Mouse (Mus musculus) cortical plate, adult 2 months (tissue): Measurements from ENCODE around the gene Aff3.

Experiments
- CTCF ChIP-seq: fragments of 200-500 bp; IDR thresholded peaks from 2 replicates; pipeline ENCODE4 v1.5.1; 2011; ENCODE audit warnings: mild to moderate bottlenecking, control low read depth, low read length; ENCODE audit not compliant: insufficient read depth; ENCODE audit errors: extremely low read depth
- POLR2A ChIP-seq: fragments of 200-500 bp; IDR thresholded peaks from 2 replicates; pipeline ENCODE4 v1.6.1; 2011; ENCODE audit warnings: mild to moderate bottlenecking, low read length, control low read depth; ENCODE audit not compliant: insufficient read depth; ENCODE audit errors: extremely low read depth

DNA sequence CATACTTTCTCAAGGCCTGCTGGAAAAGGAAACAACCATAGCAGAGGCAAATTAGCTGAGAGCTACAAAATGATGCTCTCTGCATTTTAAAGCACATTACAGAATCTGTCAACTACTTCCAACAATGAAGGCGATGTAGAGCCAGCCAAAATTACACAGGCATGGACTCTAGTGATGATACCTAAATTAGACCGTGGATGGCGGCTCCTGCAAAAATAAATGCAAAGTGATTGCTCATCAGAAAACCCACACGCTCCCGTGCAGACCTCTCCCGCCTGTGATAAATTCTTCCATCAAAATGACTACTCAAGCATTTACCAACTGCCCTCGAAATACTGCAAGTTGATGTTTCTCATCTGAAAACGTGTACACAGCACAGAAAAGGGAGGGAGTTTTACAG lies 295.6 kb downstream of the Aff3 start:
- no peak for TF ChIP-seq POLR2A
- no peak for TF ChIP-seq CTCF
